ENCODE assay signal across 34 mouse cellular contexts in the genomic region with DNA sequence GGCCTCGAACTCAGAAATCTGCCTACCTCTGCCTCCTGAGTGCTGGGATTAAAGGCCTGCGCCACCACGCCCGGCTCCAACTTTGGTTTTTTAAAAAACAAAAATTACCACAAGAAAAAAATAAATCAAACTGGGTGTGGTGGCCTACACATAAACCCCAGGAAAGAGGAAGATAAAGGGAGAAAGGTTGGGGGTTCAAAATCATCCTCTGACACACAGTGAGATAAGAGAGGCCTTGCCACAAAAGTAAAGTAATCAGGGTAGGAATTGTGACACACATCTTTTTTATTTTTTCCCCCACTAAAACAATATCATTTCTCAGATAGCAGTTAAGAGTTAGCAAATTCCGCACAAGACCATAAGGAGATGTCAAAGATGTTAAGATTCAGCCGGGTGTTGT. TPM values are rescaled to one million over a fixed set of nuclear protein-coding genes. Genes with fewer than 3 reads are reported as not detected.
"Had no signal": no experiment of that assay in that cellular context is flagged by ENCODE, and none has a peak within 500 bp of the region (broad histone marks: within the 10 kb centered on the region; RNA-seq: fewer than 3 reads in every experiment).

No protein-coding gene starts in this region.

- H3K36me3 ChIP-seq: limb, embryonic 10.5 days; limb, embryonic 12.5 days; limb, embryonic 13.5 days; limb, embryonic 15.5 days; liver, embryonic 12.5 days; liver, embryonic 13.5 days; liver, embryonic 15.5 days; lung, embryonic 15.5 days; midbrain, embryonic 10.5 days; midbrain, embryonic 12.5 days; midbrain, embryonic 13.5 days; midbrain, embryonic 15.5 days; neural tube, embryonic 12.5 days had no signal

- DNase-seq: left cerebral cortex, postnatal 4 days; liver; liver, embryonic 13.5 days; liver, postnatal 0 days; lung, adult 18-20 months; lung, adult 2 months; lung, embryonic 14.5 days; lung, postnatal 10 days; lung, postnatal 14 days; lung, postnatal 36 days; lung, postnatal 4 days; midbrain, embryonic 14.5 days had no signal

- H3K27ac ChIP-seq: limb, embryonic 10.5 days; limb, embryonic 12.5 days; limb, embryonic 13.5 days; limb, embryonic 15.5 days; liver, embryonic 12.5 days; liver, embryonic 13.5 days; liver, embryonic 14.5 days; liver, embryonic 15.5 days; lung, embryonic 15.5 days; macrophage; midbrain, embryonic 10.5 days; midbrain, embryonic 12.5 days; midbrain, embryonic 13.5 days; midbrain, embryonic 15.5 days; neural tube, embryonic 12.5 days had no signal

- H3K9ac ChIP-seq: limb, embryonic 12.5 days; limb, embryonic 13.5 days; limb, embryonic 15.5 days; liver, embryonic 12.5 days; liver, embryonic 13.5 days; liver, embryonic 14.5 days; liver, embryonic 15.5 days; liver, postnatal 0 days; lung, embryonic 14.5 days; lung, embryonic 15.5 days; midbrain, embryonic 12.5 days; midbrain, embryonic 13.5 days; midbrain, embryonic 15.5 days; neural tube, embryonic 12.5 days had no signal

- H3K4me1 ChIP-seq: limb, embryonic 12.5 days; limb, embryonic 13.5 days; limb, embryonic 15.5 days; midbrain, embryonic 10.5 days; midbrain, embryonic 12.5 days; midbrain, embryonic 13.5 days; midbrain, embryonic 15.5 days; neural tube, embryonic 12.5 days had no signal

- H3K27me3 ChIP-seq: limb, embryonic 12.5 days; limb, embryonic 13.5 days; limb, embryonic 15.5 days; liver, embryonic 13.5 days; lung, embryonic 15.5 days; megakaryocyte, embryonic 14.5 days; midbrain, embryonic 12.5 days; midbrain, embryonic 13.5 days; midbrain, embryonic 15.5 days; neural tube, embryonic 12.5 days had no signal

- H3K4me3 ChIP-seq: limb, embryonic 10.5 days; limb, embryonic 12.5 days; limb, embryonic 13.5 days; limb, embryonic 15.5 days; liver, embryonic 12.5 days; liver, embryonic 13.5 days; liver, embryonic 15.5 days; lung, embryonic 15.5 days; megakaryocyte, embryonic 14.5 days; midbrain, embryonic 10.5 days; midbrain, embryonic 12.5 days; midbrain, embryonic 13.5 days; midbrain, embryonic 15.5 days; myocyte; neural tube, embryonic 12.5 days had no signal

- H3K9me3 ChIP-seq: limb, embryonic 10.5 days; limb, embryonic 12.5 days; limb, embryonic 13.5 days; limb, embryonic 15.5 days; liver, embryonic 12.5 days; liver, embryonic 13.5 days; liver, embryonic 15.5 days; lung, embryonic 15.5 days; megakaryocyte, embryonic 14.5 days; midbrain, embryonic 10.5 days; midbrain, embryonic 12.5 days; midbrain, embryonic 13.5 days; midbrain, embryonic 15.5 days; neural tube, embryonic 12.5 days had no signal

RNA-seq across cellular contexts. Expression of gene Sp7, which starts 16.7 kb away (rescaled TPM):
- total RNA-seq: liver, adult 2 months; megakaryocyte progenitor cell, adult 5-6 weeks; megakaryocyte, adult 5-6 weeks; megakaryocyte-erythroid progenitor cell, adult 5-6 weeks; monocyte, adult 5-6 weeks had no signal
- polyA plus RNA-seq: liver, adult 2 months; liver, embryonic 15.5 days; liver, postnatal 0 days; lung, postnatal 0 days; macrophage had no signal
